Mouse (Mus musculus) gastrocnemius, postnatal 4 days (tissue): Measurements from ENCODE around the gene Pcsk7. TPM values are rescaled to one million over a fixed set of nuclear protein-coding genes. Genes with fewer than 3 reads are reported as not detected.

Experiments used
- DNase-seq, 2 experiments: peaks; one replicate each; pipeline ENCODE4 v3.0.0; 2021 to 2022; ENCODE audit warnings: low spot score in 2 of 2, mixed read lengths in 2 of 2
- long read RNA-seq, 2 experiments: library from polyadenylated mRNA; stranded (forward); transcript quantifications; one replicate each; pipeline ENCODE4 v2.0.0; 2021
- total RNA-seq, 2 experiments: library from RNA; stranded (reverse); gene quantifications; 2 replicates each; pipeline ENCODE4 v1.2.3; 2021

The Pcsk7 gene
- total RNA-seq: 10 to 100 TPM; 19.4 to 23.1 TPM
- long read RNA-seq, experiment 1, transcript Pcsk7-201 (17 exons, 3,876 nt): major isoform, 22 of 39 reads
- long read RNA-seq, experiment 1, partial matches to known transcripts: 1 of 39 reads
- long read RNA-seq, experiment 1, other reads (novel, unspliced or antisense): 14 of 39 reads
- long read RNA-seq, experiment 2, transcript Pcsk7-201 (17 exons, 3,876 nt): major isoform, 30 of 48 reads
- long read RNA-seq, experiment 2, partial matches to known transcripts: 5 of 48 reads
- long read RNA-seq, experiment 2, other reads (novel, unspliced or antisense): 13 of 48 reads

- DNase-seq: peak; percentile 91 to 93
Observed at GRCm38 (mm10) chr9:45906355-45907077, at the start of gene Pcsk7, which contains the start of gene Rnf214. TSS of gene Pcsk7 (plus strand) at chr9:45906497. TSS of gene Rnf214 (minus strand) at chr9:45906911.

GRCm38 (mm10) chr9:45859364-45859763 is 46.9 kb upstream of the Pcsk7 start:
- no peak for DNase-seq

GRCm38 (mm10) chr9:45861813-45862212 is 44.5 kb upstream of the Pcsk7 start:
- DNase-seq: no peak

- no peak for DNase-seq
Observed at GRCm38 (mm10) chr9:45869181-45869580, 37.1 kb upstream of the Pcsk7 start.

GRCm38 (mm10) chr9:45870265-45870664 is 36.0 kb upstream of the Pcsk7 start:
- no peak for DNase-seq

GRCm38 (mm10) chr9:45877928-45878327 is 28.4 kb upstream of the Pcsk7 start:
- DNase-seq: peak in 1 of 2 experiments; percentile 47

- DNase-seq: no peak
Observed at GRCm38 (mm10) chr9:45893681-45894080, 12.6 kb upstream of the Pcsk7 start.

- DNase-seq: no peak
Observed at GRCm38 (mm10) chr9:45905196-45905595, 1.1 kb upstream of the Pcsk7 start.

GRCm38 (mm10) chr9:45905811-45906237 is 473 bp upstream of the Pcsk7 start:
- DNase-seq: peak; percentile 28 to 39

GRCm38 (mm10) chr9:45907078-45907428 is 756 bp downstream of the Pcsk7 start:
- no peak for DNase-seq

GRCm38 (mm10) chr9:45910995-45911394 is 4.7 kb downstream of the Pcsk7 start:
- DNase-seq: no peak

- peak in 1 of 2 experiments; percentile 59 for DNase-seq
Observed at GRCm38 (mm10) chr9:45911673-45912072, 5.4 kb downstream of the Pcsk7 start.

GRCm38 (mm10) chr9:45915659-45916058 is 9.4 kb downstream of the Pcsk7 start:
- no peak for DNase-seq

GRCm38 (mm10) chr9:45917041-45917934 is 11.0 kb downstream of the Pcsk7 start:
- peak in 1 of 2 experiments; percentile 71 for DNase-seq

- no peak for DNase-seq
Observed at GRCm38 (mm10) chr9:45919895-45920294, 13.6 kb downstream of the Pcsk7 start.

GRCm38 (mm10) chr9:45929285-45929684 is 23.0 kb downstream of the Pcsk7 start:
- no peak for DNase-seq

- DNase-seq: no peak
Observed at GRCm38 (mm10) chr9:45931958-45932357, 25.7 kb downstream of the Pcsk7 start.

- no peak for DNase-seq
Observed at GRCm38 (mm10) chr9:45932571-45933415, 26.5 kb downstream of the Pcsk7 start.

- DNase-seq: peak in 1 of 2 experiments; percentile 59
Observed at GRCm38 (mm10) chr9:45935628-45936210, 29.4 kb downstream of the Pcsk7 start, which contains the start of gene Tagln. TSS of gene Tagln (minus strand) at chr9:45936058.

- peak in 1 of 2 experiments; percentile 65 for DNase-seq
Observed at GRCm38 (mm10) chr9:45936883-45937282, 30.6 kb downstream of the Pcsk7 start.
